Mouse (Mus musculus) mouse trophoblast stem cell (cell line): Measurements from ENCODE around the gene Rbbp5.

Source experiments
- in situ Hi-C, 2 experiments: fragments of 300-500 bp; cut with MseI, MboI; formaldehyde crosslinking; loops; 2 replicates in 1 of 2; 3 replicates in 1 of 2; pipeline ENCODE4 v1.15.1; 2025

Rbbp5 gene

DNA sequence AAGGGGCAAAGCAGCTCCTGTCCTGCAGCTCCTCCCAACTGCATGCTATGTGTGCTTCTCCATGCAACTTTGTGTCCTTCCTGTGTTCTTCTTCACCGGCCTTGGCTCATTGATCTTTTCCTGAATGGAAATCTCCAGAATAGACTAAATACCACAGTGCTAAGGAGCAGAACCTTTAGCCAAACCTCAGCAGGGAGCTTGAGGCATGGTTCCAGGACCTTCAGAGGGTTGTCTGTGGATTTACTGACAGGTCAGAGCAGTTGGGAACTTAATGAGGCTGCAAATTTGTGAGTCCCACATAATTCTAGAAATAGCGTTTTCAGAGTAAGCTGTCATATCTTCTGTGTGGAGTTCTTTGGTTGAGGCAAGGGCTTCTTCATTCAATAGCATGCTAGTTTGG lies 23.4 kb downstream of the Rbbp5 start:
- in situ Hi-C loops: no loop called here

DNA sequence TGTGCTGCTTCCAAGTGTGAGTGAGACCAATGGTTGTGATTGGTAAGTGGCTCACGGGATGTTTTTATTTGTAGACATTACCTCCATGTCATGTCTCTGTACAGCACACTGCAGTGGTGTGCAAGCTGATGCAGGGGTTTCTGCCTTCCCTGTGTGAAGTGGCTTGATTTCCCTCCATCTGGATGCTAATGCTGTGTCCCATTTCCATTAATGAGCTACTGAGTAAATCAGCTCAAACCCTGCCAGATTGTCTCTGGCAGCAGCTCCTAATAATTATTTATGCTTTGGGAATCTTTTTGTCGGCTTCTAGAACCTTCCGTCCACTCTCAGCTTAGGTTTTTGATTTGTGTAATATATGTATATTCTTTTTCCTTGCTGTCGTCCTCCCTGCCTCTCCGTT lies 28.0 kb downstream of the Rbbp5 start:
- in situ Hi-C loops: no loop called here

DNA sequence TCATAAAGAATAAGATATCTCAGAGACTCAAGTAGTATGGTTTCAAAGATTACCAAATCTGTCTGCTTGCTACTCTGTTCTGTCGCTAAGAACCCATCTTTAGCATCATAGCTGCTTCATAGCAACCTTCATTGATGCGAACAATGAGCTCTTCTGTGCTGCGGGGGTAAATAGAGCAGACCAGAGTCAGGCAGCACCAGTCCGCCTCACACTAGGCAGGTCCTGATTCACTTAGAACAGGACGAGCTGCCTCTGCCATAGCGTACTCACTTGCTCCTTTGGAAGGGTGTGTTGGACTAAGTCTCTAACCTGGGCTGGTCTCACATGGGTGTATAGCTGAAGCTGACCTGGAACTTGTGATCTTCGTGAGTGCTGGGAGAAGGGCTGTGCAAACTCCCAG lies 28.9 kb downstream of the Rbbp5 start, which contains the start of gene Tmem81:
Tmem81 (plus strand) TSS at position 173 of the 400 bp plus-strand sequence.
- in situ Hi-C loops: no loop called here

DNA sequence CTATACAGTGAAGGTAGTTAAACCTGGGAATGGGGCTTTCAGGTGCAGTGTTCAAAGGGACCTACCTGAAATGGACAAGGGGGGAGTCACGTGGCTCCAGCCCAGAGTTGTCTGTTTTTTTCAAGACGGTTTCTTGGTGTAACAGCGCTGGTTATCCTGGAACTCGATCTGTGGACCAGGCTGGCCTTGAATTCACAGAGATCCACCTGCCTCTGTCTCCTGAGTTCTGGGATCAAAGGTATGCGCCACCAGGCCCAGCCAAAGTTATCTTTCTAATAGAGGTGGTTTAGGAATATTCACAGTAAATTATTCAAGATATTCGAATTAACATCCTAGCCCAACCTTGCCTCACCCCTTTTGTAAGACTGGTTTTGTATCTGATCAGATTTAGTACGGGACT lies 29.5 kb downstream of the Rbbp5 start:
- in situ Hi-C loops: no loop called here

DNA sequence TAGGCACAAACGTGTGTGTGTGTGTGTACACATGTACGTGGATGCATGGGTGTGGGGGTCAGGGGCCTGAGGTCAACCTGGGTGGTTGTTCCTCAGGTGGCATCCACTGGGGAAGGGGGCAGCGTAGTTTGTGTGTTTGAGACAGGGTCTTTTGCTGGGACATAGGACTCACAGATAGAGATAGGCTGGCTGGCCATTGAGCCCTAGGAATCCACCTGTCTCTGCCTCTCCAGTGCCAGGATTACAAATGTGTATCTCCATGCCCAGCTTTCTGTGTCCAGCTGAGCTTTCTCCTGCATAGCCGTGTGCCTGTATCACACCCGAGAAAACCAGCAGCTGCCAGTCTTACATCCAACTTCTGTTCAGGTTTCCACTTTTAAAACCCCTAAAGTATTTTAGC lies 32.6 kb downstream of the Rbbp5 start:
- in situ Hi-C loops: no loop called here

DNA sequence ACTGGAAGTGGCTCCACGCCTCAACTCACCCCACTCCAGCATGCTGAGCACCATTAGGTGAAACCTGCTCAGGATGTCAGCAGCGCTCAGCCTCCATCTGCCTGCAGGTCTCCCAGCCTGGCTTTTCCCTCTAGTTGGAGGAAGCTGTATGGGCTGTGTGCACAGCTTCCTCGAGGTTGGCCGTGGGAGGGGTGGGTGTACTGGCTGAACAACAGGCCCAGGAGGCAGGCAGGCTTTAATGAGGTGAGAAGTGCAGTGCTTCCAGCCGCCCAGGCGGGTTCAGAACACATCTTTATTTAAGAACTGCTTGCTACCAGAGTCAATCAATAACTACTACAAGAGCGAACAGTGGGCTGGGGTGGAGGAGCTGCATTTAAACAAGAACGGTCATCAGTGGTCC lies 34.4 kb downstream of the Rbbp5 start:
- in situ Hi-C loops: no loop called here

DNA sequence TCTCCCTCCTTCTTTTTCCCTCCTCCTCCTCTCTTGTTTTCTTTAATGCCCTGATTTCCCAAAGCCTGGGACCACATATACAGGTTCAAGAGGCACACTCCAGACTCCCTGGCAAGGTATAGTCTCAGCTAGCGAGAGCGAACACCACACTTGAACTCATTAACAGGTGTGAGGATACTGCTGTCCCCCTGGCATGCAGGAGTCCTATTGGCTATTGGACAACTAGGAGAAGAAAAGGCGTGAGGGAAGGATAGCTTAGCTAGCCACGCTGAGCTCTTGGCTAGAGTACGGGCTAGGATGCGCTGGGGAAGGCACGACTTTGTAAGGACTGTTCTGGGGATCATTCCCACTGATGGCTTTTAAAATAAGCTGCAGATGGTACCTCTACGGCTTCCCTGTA lies 34.9 kb downstream of the Rbbp5 start:
- in situ Hi-C loops: no loop called here

DNA sequence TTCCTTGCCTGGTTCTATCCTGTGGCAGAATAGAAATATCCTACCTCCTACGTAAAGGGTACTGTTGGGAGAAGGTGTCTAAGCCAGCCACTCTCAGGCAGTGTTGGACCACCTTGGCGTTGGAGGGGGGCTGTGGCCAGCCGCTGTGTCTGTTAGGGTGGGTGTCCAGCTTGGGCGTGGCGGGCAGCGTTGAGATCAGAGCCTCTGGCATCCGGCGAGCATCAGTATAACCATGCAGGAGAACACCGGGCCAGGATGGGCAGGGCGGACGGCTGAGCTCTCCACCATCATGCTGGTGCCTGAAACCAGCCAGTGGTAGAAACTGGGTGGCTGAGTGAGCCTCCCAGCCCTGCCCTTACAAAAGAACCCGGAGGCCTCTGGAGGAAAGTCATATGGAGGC lies 38.2 kb downstream of the Rbbp5 start:
- in situ Hi-C loops: no loop called here

DNA sequence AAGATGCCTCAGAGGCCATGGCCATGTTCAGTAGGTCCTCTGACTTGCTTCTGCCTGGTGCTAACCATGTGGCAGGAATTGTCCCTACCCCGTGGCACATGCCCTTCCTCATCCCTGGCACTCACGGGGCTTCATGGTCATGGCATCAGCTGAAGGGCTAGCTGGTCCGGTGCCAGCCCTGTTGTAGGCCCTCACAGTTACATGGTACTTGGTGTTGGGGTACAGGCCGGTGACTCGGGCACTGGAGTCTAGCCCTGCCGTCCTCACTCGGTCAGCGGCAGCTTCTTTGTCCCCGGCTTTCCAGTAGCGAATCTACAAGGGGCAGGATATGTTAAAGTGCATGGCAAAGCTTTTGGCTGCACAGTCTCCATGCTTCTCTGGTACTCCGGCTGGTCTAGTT lies 39.6 kb downstream of the Rbbp5 start:
- in situ Hi-C loops: no loop called here

DNA sequence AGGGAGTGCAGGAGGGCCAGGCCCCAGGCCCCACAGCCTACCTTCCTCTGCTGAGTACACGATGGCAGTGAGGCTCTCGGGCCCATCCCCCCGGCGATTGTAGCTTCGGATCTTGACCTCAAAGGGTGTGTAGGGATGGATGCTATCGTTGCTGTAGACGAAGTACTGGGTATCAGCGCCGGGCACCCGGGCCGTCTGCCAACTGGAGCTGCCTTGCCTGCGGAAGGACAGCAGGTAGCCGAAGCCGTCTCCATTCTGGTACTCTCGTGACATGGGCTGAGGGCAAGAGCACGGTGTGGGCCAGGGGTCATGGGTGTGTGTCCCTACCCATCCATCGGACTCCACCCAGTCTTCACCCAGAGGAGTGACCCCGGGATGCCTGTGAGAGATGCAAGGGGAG lies 41.5 kb downstream of the Rbbp5 start:
- in situ Hi-C loops: no loop called here

DNA sequence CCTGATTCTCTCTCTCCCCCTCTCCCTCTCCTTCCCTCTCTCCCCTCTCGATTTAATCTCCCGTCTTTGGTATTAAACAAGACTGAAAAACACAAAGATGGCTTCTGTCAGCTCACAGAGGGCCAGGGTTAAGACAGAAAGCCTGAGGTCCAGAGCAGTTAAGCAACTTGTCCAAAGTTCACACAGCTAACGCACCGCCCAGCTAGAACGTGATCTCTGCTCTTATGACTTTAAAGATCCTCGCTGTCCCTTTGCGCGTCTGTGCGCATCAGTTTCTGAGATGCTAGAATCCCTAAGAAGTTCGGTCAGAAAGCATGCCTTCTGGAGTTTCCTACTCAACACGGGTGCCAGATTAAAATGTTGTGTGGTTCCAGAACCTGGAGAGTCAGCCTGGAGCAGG lies 42.6 kb downstream of the Rbbp5 start:
- in situ Hi-C loops: no loop called here

DNA sequence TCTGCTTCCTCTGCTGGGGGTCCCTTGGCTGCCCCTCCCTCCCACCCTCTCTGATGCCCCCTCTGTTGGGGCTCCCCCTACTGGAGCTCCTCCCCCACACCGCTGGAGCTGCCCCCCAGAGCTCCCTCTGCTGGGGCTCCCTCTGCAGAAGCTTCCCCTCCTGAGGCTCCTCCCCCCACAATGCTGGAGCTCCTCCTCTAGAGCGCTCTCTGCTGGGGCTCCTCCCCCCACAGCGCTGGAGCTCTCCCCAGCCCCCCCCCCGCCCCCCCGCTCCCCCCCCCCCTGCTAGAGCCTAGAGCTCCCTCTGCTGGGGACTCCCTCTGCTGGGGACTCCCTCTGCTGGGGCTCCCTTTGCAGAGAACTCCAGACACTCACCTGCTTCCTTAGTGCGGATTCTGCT lies 43.6 kb downstream of the Rbbp5 start:
- in situ Hi-C loops: no loop called here

DNA sequence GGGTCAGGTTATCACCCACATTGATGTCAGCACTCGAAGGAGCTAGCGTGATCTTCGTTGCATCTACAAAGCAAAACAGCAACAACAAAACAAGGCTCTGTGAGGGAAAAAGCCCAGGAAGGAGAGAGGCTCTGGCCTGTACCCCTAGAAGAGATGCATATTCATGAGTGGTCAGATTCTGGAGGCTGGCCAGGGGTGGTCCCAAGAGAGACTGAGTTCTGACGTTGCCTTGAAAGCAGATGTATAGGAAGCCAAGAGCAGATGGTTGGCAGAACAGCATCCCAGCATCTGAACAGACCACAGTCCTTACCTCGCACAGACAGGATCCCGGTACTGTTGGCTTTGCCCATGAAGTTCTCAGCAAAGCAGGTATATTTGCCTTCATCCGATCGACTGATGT lies 45.9 kb downstream of the Rbbp5 start:
- in situ Hi-C loops: no loop called here

DNA sequence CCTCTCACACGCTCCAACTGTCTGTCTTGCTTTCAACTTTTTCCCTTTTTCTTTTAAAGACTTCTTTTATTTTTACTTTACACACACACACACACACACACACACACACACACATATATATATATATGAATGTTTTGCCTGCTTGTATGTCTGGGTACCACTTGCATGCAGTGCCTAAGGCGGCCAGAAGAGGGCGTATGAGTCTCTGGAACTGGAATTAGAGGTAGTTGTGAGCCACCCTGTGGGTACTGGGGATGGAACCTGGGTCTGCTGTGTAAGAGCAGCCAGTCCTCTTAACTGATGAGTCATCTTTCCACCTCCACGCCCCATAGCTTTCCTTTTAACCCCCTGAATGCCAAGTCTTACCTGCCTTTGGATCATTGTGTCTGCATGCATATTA lies 46.8 kb downstream of the Rbbp5 start:
- in situ Hi-C loops: no loop called here

DNA sequence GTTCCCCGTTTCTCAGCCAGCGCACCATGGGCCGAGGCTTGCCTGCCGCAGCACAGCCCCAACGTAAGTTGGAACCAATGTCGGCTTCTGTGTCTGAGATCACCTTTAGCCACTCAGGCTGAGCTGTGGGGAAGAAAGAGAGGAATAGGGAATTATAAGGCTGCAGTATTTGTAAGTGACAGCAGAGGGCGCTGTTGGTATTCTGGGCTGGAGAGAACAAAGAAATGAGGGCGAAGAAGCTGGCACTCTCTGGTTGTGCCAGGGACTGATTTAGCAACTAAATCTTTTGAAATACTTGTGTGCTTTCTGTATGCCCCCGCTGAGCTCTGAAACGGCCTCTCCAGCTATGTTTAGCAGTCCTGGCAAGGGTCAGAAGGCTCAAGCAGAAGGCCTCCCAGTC lies 48.7 kb downstream of the Rbbp5 start:
- in situ Hi-C loops: loop anchor here (5.0 kb wide), 2 partner anchors 66 to 71 kb away; no protein-coding TSS in a partner anchor

DNA sequence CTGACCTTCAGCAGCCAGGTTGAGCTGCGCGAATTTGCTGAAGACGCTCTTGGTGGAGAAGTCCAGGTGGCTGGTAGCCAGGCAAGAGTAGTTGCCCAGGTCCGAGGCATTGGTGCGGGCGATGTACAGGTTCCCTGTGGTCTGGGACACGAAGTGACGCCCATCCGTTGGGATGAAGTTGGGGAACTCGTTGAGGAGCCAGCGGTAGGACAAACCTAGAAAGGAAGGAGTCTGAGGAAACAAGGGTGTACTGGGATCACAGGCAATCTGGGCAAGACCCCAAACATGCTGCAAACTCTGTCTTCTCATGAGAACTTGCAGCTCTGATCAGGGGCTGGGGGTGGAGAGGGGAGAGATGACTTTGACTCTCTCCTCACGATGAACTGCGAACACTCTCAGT lies 50.9 kb downstream of the Rbbp5 start:
- in situ Hi-C loops: loop anchor here (5.0 kb wide), 2 partner anchors 64 to 69 kb away; no protein-coding TSS in a partner anchor

DNA sequence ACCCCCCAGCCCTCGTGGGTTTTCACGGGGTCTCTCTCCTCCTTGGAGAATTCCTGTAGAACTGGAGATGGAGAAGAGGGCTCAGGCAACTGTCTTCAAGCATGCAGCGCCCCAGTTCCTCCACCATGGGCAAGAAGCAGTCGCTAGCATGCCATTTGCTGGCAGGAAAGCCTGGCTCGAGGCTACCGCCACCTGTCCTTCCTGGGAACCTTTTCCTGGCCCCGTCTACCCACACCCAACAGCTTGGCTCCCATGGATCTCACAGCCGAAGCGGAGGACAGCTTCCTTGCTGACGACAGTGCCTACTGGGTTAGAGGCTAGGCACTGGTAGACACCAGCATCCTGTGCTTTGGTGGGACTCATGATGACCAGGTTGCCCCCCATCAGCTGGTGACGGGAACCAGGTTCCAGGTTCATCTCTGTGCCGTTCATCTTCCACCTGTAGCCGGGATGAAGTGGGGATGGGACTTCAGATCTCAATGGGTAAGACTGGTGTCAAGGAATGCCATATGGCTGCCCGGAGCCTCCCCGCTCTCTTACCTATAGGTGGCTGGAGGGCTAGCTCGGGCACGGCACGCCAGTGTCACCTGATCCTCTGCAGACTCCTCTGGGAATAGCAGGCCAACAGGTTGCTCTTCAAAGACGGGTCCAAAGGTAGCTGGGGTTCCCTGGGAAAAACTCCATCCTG lies 51.6 kb downstream of the Rbbp5 start:
- in situ Hi-C loops: loop anchor here (5.0 kb wide), 2 partner anchors 64 to 69 kb away; no protein-coding TSS in a partner anchor

DNA sequence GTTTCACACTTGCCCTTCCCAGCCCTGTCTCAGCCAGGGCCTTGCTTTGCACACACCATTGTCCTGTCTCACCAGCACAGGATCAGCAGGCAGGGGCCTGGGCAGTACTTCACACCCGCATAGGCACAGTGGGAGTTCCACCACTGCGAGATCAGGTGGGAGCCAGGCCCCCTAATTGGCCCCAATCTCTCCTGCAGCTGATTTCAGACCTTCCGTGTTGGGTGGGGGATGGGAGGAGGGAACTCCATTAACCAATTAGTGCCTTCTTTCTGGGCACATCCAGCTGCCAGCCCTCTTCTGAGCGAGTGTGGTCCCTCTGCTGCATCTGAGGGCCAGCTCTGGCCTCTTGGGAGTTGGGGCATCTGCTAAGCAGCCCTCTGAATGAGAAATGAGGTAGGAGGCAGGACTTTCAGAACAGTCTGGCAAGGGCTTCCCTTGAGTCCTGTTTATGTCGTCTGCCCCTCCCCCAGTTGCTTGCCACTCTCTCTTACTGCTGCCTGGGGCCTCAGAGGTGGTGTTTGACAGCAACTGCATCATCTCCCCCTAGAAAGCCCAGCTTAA lies 53.5 kb downstream of the Rbbp5 start:
- in situ Hi-C loops: no loop called here

DNA sequence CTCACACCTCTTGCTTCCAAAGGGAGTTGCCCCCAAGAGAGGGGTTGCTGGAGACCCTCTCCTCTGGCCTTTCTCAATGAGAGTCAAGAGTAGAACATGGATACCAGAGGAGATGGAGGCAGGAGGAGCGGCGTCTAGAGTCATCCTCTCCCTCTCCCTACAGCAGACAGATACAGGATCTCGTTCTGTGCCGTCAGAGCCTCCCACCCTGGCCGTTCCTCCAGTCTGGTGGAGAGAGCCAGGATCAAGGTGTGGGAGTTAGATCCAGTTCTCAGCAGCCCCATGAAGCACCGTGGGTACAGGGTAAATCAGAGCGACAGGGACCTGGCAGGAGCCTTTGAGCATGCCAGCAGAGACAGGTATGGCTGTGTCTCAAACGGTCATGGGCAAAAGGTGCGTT lies 55.4 kb downstream of the Rbbp5 start:
- in situ Hi-C loops: no loop called here

DNA sequence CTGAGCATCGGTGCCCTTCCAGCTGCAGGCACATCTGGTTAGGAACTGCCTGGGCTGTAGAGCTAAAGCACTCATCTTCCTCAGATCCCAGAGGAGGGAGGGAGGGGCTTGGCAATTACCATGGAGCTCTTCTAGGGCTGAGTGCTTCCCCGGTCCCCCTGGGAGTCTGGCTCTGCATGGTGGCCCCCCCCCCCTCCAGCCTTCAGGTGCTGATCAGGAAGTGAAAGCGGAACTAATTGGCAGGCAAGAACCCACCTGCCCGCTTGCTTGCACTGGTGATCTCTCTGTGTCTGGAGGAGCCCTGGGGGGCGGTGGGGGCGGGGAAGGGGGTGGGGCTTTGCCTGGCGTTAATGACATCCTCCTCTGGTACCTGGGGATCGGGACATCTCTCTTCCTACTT lies 56.7 kb downstream of the Rbbp5 start:
- in situ Hi-C loops: no loop called here

DNA sequence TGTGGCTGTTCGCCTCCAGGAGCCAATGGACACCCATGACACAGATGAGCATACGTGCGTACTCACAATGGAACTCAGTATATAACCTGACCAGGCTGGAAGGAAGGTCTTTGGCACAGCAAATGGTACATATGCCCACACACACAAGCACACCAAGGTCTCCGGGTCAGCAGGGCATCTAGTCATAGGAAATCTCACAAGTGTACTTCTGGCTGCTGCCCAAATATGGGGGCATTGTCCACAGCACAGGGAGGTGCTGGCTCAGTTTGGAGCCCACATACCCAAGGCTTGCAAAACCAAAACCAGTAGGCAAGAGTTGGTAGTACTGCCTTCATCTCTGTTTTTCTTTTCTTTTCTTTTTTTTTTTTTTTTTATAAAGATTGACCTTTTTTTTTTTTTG lies 58.4 kb downstream of the Rbbp5 start:
- in situ Hi-C loops: no loop called here

DNA sequence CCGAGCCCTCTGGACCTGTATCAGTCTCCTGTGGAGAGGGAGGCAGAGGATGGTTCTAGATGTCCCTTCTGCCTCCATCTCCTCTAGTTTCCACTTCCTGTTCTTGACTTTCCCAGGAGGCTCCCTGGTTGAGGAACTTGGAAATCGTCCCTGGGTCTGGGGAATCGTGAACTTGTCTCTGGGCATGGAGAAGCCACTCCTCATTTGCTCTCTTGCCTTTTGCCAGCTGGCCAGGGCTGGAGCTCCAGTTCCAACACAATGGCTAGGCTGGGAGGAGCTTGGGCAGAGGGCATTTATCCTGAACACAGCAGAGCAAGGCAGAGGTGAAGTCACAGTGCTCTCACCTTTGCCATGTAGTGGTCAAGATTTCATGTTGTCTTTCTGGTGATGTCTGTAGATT lies 59.3 kb downstream of the Rbbp5 start:
- in situ Hi-C loops: no loop called here

DNA sequence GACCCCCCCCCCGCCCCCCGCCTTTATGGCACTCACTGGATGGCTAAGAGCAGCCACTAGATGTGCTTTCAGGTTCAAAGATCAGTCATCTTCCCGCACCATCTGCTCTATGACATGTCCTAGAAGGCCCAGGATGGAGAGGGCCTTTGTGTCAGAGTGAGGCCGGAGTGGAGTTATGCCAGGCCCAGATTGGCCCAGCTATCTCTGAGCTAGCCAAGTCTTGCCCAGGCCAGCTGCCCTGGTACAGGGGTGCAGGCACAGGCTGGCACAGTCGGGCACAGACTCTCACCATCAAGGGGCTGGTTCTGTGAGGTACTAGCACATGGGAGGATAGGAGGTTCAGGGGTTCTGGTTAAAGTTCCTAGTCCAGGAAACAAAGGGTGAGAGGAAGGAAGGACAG lies 60.6 kb downstream of the Rbbp5 start:
- in situ Hi-C loops: no loop called here

DNA sequence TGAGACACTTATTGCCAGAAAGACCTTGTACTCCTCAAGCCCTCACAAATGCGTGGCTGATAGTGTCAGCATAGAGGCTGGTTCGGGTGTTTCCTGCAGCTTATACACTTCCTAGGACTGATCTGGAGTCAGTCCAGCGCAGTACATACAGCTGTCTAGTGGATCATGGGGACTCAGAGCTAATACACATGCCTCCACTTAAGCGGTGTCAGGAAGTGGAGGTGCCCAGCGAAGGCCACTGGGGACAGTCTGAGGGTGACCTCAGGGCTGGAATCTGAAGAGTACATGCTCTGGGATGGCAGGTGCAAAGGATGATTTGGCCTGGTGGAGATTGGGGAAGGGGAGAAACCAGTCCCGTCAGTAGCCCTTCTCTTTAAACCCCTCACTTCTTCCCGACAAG lies 63.5 kb downstream of the Rbbp5 start:
- in situ Hi-C loops: no loop called here
